Mouse (Mus musculus) adrenal gland, postnatal 14 days (tissue): ENCODE data around the gene Fbxo24. TPM values are rescaled to one million over a fixed set of nuclear protein-coding genes. Genes with fewer than 3 reads are reported as not detected.
"Not testable (repeated sequence)": the region's sequence is repeated elsewhere in the genome, so short reads cannot be mapped to it uniquely, and the experiment has no call there.

Experiments
- DNase-seq: peaks from one replicate; pipeline ENCODE4 v3.0.0; 2021; ENCODE audit warnings: mixed read lengths
- total RNA-seq: library from RNA; stranded (reverse); gene quantifications from 2 replicates; pipeline ENCODE4 v1.2.3, GENCODE M21; 2021

Gene Fbxo24
- total RNA-seq, 1 experiment from 2014 or later: 0.85 TPM

GRCm38 (mm10) chr5:137642886-137643285 lies 14.1 kb upstream of the Fbxo24 start:
- no peak for DNase-seq

DNA sequence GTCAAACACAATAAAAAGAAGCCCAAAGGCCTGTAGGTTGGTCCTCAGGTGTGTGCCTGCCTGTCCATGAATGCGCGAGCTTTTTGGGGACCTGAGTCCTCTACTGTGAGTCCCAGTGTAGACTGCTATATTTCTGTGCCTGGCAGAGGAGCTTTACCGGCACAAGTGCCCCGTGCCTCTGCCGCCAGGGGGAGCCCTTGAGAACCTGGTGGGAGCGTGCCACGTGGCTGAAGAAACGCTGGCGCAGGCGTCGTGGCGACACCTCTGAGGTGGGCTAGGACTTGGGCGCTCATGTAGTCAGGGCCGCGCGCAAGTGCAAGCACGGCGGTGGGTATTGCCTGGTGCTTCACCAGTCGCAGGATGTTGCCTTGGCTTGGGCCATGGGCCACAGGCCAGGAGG lies 12.3 kb upstream of the Fbxo24 start, which contains the start of gene Sap25:
Gene Sap25, plus strand, starts transcription at position 281 of the 400 bp plus-strand sequence.
- peak; percentile 68 for DNase-seq

- DNase-seq: no peak
Measured at GRCm38 (mm10) chr5:137639472-137639871, 10.7 kb upstream of the Fbxo24 start.

DNA sequence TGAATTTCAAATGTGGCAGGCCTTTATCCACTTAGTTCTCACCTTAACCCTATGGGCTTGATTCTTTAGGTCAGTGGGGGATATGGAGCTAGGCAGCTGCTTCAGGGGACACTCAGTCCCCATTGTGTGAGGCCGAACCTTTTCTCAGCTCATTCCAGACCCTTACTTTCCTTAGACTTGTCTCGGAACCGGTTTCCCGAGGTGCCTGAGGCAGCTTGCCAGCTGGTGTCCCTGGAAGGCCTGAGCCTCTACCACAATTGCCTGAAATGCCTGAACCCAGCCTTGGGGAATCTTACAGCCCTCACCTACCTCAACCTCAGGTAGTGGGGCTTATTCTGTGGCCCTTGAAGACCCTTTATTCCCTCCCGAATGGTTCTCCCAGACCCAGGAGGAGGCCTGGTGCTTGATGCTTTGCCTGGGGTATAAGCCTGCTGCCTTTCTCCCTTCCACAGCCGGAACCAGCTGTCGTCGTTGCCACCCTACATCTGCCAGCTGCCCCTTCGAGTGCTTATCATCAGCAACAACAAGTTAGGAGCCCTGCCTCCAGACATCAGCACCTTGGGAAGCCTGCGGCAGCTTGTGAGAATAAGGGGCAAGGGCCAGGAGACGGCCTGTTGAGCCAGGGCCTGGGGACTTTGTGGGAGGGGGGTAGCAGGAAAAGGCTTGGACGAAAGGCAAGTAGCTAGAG lies 4.7 kb upstream of the Fbxo24 start:
- no peak for DNase-seq

- DNase-seq: no peak
Measured at GRCm38 (mm10) chr5:137631591-137631990, 2.8 kb upstream of the Fbxo24 start.

DNA sequence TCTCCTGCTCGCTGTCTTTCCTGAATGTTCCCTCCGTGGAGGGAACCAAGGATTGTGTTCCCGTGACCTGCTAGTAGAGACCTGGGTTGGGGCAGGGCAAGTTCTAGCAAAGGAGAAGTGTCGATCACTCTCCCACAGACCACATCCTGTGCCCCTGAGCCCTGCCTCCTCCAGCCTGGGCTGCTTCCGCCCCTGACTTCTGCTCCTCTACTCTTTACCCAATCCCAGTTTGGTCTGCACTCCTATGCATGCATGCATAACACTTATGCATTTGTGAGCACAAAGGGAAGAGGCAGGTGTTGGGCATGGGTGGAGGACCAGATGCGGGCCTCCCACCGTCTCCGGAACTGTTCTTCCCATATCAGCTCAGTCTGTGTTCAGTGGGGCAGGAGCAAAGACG lies 2.4 kb upstream of the Fbxo24 start:
- DNase-seq: peak; percentile 50

GRCm38 (mm10) chr5:137630602-137631001 lies 1.8 kb upstream of the Fbxo24 start:
- DNase-seq: peak; percentile 9

DNA sequence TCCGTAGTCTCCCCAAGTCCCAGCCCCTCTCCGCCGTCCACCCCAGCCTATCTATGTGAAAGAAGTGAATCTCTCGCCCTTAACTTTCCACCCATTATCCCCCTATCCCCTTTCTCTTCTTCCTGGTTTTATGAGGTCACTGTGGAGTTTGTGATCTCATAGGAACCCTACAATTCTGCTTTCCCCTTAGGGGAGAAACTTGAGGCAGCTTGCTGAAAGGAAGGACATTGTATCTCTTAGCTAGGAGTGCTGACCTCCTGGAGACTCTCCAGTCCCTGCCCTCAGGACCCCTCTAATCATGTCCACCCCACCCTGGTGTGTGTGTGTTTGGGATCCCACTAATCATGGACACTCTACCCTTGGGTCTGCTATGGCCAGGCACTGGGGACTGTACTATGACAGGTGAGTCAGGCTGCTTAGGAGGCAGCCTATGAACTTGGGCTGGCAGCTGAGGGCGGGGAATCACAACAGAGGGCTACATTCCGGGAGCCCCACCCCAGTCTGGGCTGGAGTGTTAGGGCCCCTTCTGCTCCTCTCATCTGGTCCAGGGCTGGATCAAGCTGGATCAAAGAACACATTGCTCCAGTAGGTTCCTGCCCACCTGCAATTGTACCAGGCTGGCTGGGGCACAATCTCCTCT lies 1.2 kb upstream of the Fbxo24 start:
- peak; percentile 19 for DNase-seq

DNA sequence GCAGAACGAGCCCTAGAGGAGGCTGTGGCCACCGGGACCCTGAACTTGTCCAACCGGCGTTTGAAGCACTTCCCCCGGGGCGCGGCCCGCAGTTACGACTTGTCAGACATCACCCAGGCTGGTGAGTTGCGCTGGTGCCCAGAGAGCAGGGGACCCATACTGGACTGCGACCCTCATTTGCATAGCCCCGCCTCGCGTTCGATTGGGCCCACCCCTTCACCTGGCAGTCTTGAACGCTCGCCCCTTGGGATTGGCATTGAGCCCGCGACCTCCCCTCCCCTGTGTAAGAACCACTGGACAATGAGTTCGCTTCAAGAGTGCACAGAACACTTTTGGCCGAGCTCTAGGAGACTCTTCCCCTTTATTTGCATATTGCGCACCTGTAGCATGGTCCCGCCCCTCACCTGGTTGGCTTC lies 512 bp upstream of the Fbxo24 start:
- DNase-seq: no peak

GRCm38 (mm10) chr5:137627991-137628390 lies 811 bp downstream of the Fbxo24 start:
- DNase-seq: peak; percentile 62

DNA sequence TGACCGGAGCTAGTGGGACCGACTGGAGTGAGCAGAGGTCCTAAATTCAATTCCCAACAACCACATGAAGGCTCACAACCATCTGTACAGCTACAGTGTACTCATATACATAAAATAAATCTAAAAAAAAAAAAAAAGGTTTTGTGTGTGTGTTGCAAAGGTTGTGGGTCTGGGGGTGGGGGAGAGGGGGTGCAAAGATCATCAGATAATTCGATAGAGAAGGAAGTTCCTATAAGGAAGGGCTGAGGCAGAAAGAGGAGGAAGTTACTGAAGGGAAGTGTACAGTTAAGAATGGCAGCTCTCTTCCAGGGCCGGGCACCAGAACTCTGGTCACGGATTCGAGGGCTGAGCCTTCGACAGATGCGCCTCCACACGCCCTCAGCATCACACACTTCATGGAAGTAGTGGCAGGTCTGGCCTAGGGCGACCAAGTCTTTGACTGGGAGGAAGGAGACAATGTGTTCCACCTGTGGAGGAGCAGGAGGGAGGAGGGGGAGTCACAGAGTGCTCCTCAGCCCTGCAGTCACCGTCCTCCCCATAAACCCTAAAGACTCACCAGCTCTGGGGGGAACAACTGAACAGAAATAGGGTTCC lies 4.8 kb downstream of the Fbxo24 start:
- DNase-seq: no peak

DNA sequence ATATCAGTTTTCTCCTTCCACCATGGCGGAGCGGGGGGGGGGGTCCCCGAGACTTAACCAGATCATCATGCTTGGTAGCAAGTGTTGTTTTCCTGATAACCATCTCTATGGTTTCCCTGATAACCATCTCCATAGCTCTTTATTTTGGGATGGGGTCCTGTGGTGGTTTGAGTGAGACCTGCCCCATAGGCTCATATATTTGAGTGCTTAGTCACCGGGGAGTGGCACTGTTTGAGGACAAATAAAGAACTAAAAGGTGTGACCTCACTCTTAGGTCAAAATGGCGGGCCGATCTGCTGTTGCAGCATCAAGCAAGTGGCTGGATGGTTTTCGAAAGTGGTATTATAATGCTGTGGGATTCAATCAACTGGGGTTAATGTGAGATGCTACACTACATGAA lies 13.5 kb downstream of the Fbxo24 start:
- no peak for DNase-seq

GRCm38 (mm10) chr5:137614921-137615320 lies 13.9 kb downstream of the Fbxo24 start:
- not testable (repeated sequence) for DNase-seq

- DNase-seq: peak; percentile 78
Measured at GRCm38 (mm10) chr5:137613550-137613949, 15.3 kb downstream of the Fbxo24 start, which contains the start of gene Pcolce. Pcolce (minus strand) TSS chr5:137613784.

- DNase-seq: no peak
Measured at GRCm38 (mm10) chr5:137613076-137613475, 15.7 kb downstream of the Fbxo24 start.

DNA sequence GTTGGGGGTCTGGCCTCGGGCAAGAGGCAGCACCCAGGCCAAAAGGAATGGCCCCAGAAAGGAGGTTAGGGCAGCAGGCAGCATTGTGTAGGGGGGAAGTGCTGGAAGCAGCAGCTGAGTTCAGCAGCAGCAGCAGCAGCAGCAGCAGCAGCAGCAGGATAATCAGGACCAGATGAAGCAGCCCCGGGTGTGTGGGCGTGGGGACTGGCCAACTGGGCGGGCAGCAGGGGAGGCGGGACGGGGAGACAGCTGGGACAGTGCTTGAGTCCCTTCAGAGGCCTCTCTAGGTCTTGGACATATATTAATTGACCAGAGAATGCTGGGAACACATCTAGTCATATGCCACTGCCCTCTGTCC lies 17.6 kb downstream of the Fbxo24 start:
- DNase-seq: peak; percentile 88

DNA sequence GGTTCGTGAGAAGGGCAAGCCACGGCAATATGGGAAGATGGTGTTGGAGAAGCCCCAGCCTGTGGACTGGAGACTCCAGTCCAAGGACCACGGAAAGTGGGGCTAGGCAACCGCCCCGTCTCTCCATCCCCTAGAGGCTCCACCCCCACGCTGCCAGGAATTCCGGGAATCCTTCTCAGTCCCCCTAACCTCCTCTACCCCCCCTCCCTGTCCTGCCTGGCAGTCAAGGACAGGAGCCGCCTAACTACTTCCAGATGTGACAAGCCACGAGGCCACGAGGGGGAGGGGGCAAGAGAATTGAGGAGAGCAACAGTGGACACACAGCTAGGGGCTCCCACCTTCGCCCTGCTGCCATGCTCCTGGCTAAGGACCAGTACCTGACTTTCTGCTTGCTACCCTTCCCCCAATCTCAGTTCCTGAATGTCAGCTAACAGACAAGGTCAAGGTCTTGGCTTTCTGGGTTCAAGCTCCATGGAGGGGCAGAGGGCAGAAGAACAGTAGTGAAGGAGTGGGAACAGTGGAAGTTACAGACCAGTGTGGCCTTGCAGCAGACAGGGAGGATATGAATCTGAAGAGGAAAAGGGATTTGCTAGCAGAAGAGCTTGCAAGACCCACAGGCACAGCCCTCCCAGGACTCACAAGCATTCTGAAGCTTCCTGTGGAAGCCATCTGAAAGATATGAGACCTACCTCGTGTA lies 18.1 kb downstream of the Fbxo24 start:
- DNase-seq: peak; percentile 90

GRCm38 (mm10) chr5:137610056-137610455 lies 18.7 kb downstream of the Fbxo24 start:
- DNase-seq: no peak

DNA sequence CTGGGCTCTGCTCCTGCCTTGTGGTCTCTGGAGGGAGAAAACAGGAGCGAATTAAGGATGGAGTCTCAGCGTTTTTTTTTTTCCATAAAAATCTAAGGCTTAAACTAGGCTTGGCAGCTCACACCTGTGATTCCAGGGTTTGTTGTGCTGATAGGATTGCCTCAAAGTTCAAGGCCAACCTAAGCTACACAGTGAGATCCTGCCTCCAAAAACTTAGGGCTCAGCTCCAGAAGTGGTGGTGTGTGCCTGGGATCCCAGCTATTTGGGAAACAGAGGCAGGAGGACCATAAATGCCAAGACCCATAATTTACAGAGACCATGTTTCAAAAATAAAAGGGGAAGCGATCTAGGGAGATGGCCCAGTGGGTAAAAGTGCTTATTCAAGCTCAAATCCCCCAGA lies 19.5 kb downstream of the Fbxo24 start:
- no peak for DNase-seq

GRCm38 (mm10) chr5:137608654-137609190 lies 20.1 kb downstream of the Fbxo24 start:
- DNase-seq: no peak

DNA sequence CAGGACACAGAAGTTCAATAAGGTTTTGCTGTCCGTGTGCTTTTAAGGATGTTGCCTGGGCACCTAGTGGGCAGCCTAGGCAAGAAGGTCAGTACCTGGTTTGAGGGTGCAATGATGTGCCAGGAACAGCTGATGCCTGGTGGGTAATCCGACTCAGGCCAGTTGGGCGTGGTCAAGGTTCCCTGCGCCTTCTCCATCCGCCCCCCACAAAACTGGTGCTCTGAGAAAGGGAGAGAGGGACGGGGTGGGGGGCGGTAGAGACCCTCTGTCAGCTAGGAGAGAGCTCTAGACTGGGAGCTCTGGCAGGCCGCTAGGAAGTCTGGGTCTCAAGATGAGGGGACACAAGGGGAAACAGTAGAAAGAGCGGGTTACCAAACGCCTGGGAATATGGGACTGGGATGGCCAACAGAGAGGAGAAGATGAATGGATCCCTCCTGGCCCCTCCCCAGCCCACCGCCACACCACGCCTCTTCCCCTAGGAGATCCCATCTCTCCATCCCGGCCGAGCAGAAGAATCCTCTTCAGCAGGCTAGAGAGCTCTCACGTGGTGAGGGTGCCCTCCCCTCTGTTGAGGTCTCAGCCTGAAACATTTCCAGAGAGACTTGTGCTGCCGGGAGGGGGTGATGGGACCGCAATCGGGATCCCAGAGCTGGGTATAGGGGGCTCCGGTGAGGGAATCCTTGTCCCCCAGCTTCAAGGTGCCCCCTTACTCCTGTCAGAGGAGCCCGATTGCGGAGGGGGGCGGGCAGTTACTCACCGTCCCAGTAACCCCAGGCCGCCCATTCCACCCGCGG lies 20.7 kb downstream of the Fbxo24 start:
- DNase-seq: no peak

DNA sequence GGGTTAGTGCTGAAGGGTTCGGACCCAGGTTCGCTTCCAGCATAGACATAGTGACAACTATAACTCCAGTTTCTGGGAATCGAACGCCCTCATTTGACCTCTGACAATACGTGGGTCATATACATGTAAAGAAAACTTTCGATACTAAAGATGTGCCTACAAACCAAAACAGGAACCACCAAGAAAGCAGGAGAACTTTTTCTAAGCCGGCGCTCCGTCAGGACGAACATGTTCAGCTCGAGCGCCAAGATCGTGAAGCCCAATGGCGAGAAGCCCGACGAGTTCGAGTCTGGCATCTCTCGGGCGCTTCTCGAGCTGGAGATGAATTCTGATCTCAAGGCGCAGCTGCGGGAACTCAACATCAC lies 27.5 kb downstream of the Fbxo24 start:
- DNase-seq: peak; percentile 49
